9 mouse cellular contexts compared by ENCODE assay signal in genomic region chr14:15438096-15438484, GRCm38 (mm10). TPM values are rescaled to one million over a fixed set of nuclear protein-coding genes. Genes with fewer than 3 reads are reported as not detected.
A peak's percentile ranks its signal among the peaks of the same experiment; 100 is the strongest.
DNase-seq lines count a peak whose midpoint lies in the region; ATAC-seq and TF ChIP-seq lines count a peak whose summit lies in the region.
"Had no signal": no experiment of that assay in that cellular context is flagged by ENCODE, and none has a peak within 500 bp of the region (broad histone marks: within the 10 kb centered on the region; RNA-seq: fewer than 3 reads in every experiment).

No protein-coding gene starts in this region.

- intact Hi-C loops in gastrocnemius, postnatal 14 days (cut with DNase I; ENCODE audit: low total_unique reads) = no loop called here

- H3K27me3 ChIP-seq in midbrain, embryonic 12.5 days = peaks cover 35% of the 10 kb centered on the region

- peak overlapping the region; percentile 69 for H3K4me3 ChIP-seq in layer of hippocampus, adult 2 months
- peak overlapping the region; percentile 58 for H3K4me3 ChIP-seq in midbrain, embryonic 12.5 days

- WGBS in midbrain, embryonic 12.5 days = 2% methylated on average over 11 of the region's 11 CpGs

- no peaks in the 10 kb centered on the region for H3K9me3 ChIP-seq in midbrain, embryonic 12.5 days

- peak overlapping the region; percentile 91 for H3K27ac ChIP-seq in layer of hippocampus, adult 2 months
- no peak overlapping the region for H3K27ac ChIP-seq in midbrain, embryonic 12.5 days (replicated peaks)

- peak overlapping the region; percentile 94 for H3K4me2 ChIP-seq in midbrain, embryonic 12.5 days (replicated peaks)

- no peaks in the 10 kb centered on the region for H3K36me3 ChIP-seq in midbrain, embryonic 12.5 days

- peak overlapping the region; percentile 47; the same call in 1 of the 2 replicates for H3K9ac ChIP-seq in midbrain, embryonic 12.5 days (replicated peaks)

- peak; percentile 17 for DNase-seq in left cerebral cortex, adult 11 months (ENCODE audit: low spot score)
- DNase-seq in left cerebral cortex, adult 8-10 months (ENCODE audit: low spot score in 2 of 2) = no peak
- DNase-seq in cerebellum, adult 9-10 months = peak; percentile 76
- peak in 1 of 2 experiments; percentile 17 for DNase-seq in layer of hippocampus, adult 2 months (ENCODE audit: low spot score in 2 of 2)
- no peak for DNase-seq in urinary bladder, adult 18-20 months (ENCODE audit: low spot score in 2 of 2)
- no peak for DNase-seq in gastrocnemius, postnatal 14 days

- peaks cover 13% of the 10 kb centered on the region; the same call in 1 of the 2 replicates for H3K4me1 ChIP-seq in midbrain, embryonic 12.5 days

- peak; percentile 35 for ATAC-seq in frontal cortex, adult (ENCODE audit: low TSS enrichment)
- ATAC-seq in midbrain, embryonic 12.5 days (ENCODE audit: low FRiP score, low read depth) = peak; percentile 23; the same call in 1 of the 2 replicates

- no peak for TF ChIP-seq CTCF in layer of hippocampus, adult 2 months (conservative IDR thresholded peaks at IDR 0.05)

RNA-seq across cellular contexts. Expression of gene Lrrc3b, which starts 0.7 kb away (rescaled TPM):
- 10 to 100 TPM; 17.0 to 18.6 (median 18.1) TPM for total RNA-seq in left cerebral cortex, adult 8-10 months (2022)
- 1 to 10 TPM; 8.3 to 9.7 TPM for total RNA-seq in layer of hippocampus, adult 2 months (2021)
- polyA plus RNA-seq in midbrain, embryonic 12.5 days (2016; fragmentation: Nextera tagmentation; extraction: Ambion mirVana) = 1.5 and 2.6 TPM in 2 replicates
- 1 to 10 TPM; 2.1 to 2.4 TPM for total RNA-seq in gastrocnemius, postnatal 14 days (2021)
- total RNA-seq: hematopoietic stem cell, adult 5-6 weeks had no signal

Comparison
In these comparisons a context has a peak if more than half of its experiments do, and no peak if none do; other contexts are left out.
1. DNase-seq: peak in left cerebral cortex, adult 11 months (single experiment) and cerebellum, adult 9-10 months (single experiment); none in left cerebral cortex, adult 8-10 months (0 of 2), urinary bladder, adult 18-20 months (0 of 2) and gastrocnemius, postnatal 14 days (single experiment).